Mouse (Mus musculus) midbrain, embryonic 13.5 days (tissue): Measurements from ENCODE around the gene Olfr678. TPM values are rescaled to one million over a fixed set of nuclear protein-coding genes. Genes with fewer than 3 reads are reported as not detected.
"Not testable (repeated sequence)": the region's sequence is repeated elsewhere in the genome, so short reads cannot be mapped to it uniquely, and the experiment has no call there.

Experiments used
- ATAC-seq: fragments of 200-750 bp; cut with Nextera tagmentation; 2 replicates; pipeline ENCODE4 v1.8.0; 2017; ENCODE audit warnings: mild to moderate bottlenecking, moderate TSS enrichment, moderate library complexity
- H3K27ac ChIP-seq: fragments of 300-500 bp; sonication (generic); 2 replicates; pipeline ENCODE4 v1.5.1; 2015; ENCODE audit warnings: inconsistent platforms, mild to moderate bottlenecking, moderate library complexity
- H3K27me3 ChIP-seq: fragments of 300-500 bp; sonication (generic); 2 replicates; pipeline ENCODE4 v1.6.1; 2015; ENCODE audit warnings: mild to moderate bottlenecking, inconsistent platforms
- H3K36me3 ChIP-seq: fragments of 300-500 bp; sonication (generic); 2 replicates; pipeline ENCODE4 v1.6.1; 2015; ENCODE audit warnings: mild to moderate bottlenecking, inconsistent platforms
- H3K4me1 ChIP-seq: fragments of 300-500 bp; sonication (generic); replicated peaks from 2 replicates; pipeline ENCODE4 v1.6.1; 2015; ENCODE audit warnings: inconsistent platforms
- H3K4me2 ChIP-seq: fragments of 300-500 bp; sonication (generic); replicated peaks from 2 replicates; pipeline ENCODE4 v1.6.1; 2015; ENCODE audit warnings: moderate library complexity, mild to moderate bottlenecking, inconsistent platforms
- H3K4me3 ChIP-seq: fragments of 300-500 bp; sonication (generic); replicated peaks from 2 replicates; pipeline ENCODE4 v1.5.1; 2015; ENCODE audit warnings: mild to moderate bottlenecking, inconsistent platforms
- H3K9ac ChIP-seq: fragments of 300-500 bp; sonication (generic); replicated peaks from 2 replicates; pipeline ENCODE4 v1.6.1; 2015; ENCODE audit warnings: mild to moderate bottlenecking, inconsistent platforms
- H3K9me3 ChIP-seq: fragments of 300-500 bp; sonication (generic); 2 replicates; pipeline ENCODE4 v1.6.1; 2016; ENCODE audit warnings: mild to moderate bottlenecking, inconsistent platforms
- WGBS: fragments of 180-500 bp; shearing (Covaris S2); methylation state at CpG from one replicate; pipeline ENCODE4 v1.1.7; 2015; 5-methylcytosine and 5-hydroxymethylcytosine counted together
- polyA plus RNA-seq: library from polyadenylated mRNA; unstranded; fragments of >200 nt; fragmentation: Nextera tagmentation; extraction: Ambion mirVana; gene quantifications from 2 replicates; pipeline ENCODE4 v1.2.1, GENCODE M21; 2015

The Olfr678 gene
- polyA plus RNA-seq, result not detected in 2 replicates

GRCm38 (mm10) chr7:105064175-105064574, at the start of gene Olfr678:
Olfr678 (plus strand) TSS chr7:105064475.
- Histone ChIP-seq H3K27me3 (no peaks in the 10 kb centered on the region), H3K4me1 (no peaks in the 10 kb centered on the region), H3K9ac (no peak within 1 kb of the TSS), H3K27ac (no peak within 1 kb of the TSS), H3K9me3 (no peaks in the 10 kb centered on the region), H3K4me2 (no peak within 1 kb of the TSS), H3K4me3 (no peak within 1 kb of the TSS), H3K36me3 (no peaks in the 10 kb centered on the region)
- ATAC-seq, result no peak
- WGBS, result 89% methylated on average over 1 of the region's 1 CpGs

GRCm38 (mm10) chr7:105022530-105022929, 41.7 kb upstream of the Olfr678 start:
- no peak overlapping the region for H3K4me3 ChIP-seq
- no peak overlapping the region for H3K9ac ChIP-seq
- WGBS, result 69% methylated on average over 1 of the region's 1 CpGs
- H3K36me3 ChIP-seq, result no peaks in the 10 kb centered on the region
- no peak for ATAC-seq
- no peaks in the 10 kb centered on the region for H3K9me3 ChIP-seq
- H3K27ac ChIP-seq, result no peak overlapping the region
- no peaks in the 10 kb centered on the region for H3K4me1 ChIP-seq
- no peak overlapping the region for H3K4me2 ChIP-seq
- no peaks in the 10 kb centered on the region for H3K27me3 ChIP-seq

- Histone ChIP-seq H3K4me2 (no peak within 1 kb of the TSS), H3K9me3 (no peaks in the 10 kb centered on the region), H3K27me3 (no peaks in the 10 kb centered on the region), H3K4me1 (no peaks in the 10 kb centered on the region), H3K4me3 (no peak within 1 kb of the TSS), H3K27ac (no peak within 1 kb of the TSS), H3K9ac (no peak within 1 kb of the TSS), H3K36me3 (no peaks in the 10 kb centered on the region)
- ATAC-seq, result no peak
- WGBS, result 68% methylated on average over 1 of the region's 1 CpGs
Observed at GRCm38 (mm10) chr7:105028360-105028759, 35.9 kb upstream of the Olfr678 start, which contains the start of gene Olfr675. Olfr675 (minus strand) TSS chr7:105028460.

DNA sequence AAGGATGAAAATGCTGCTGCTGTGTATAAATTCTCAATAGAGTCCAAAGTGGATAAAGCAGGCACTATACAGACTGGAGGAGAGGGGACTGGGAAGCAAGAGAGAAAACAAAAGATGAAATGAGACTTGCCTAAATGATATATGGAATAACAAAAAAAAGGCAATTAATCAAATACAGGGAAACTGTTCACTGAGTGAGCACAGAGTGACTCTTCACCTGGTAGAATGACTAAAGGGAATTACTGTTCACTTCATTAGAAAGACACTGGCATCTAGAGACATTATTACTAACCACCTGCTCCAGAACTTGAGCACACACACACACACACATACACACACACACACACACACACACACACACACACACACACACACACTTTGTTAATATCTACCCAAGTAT, 31.9 kb upstream of the Olfr678 start, which contains the start of gene Olfr676:
Gene Olfr676, plus strand, starts transcription at position 301 of the 400 bp plus-strand sequence.
- H3K4me2 ChIP-seq, result no peak within 1 kb of the TSS
- no peaks in the 10 kb centered on the region for H3K4me1 ChIP-seq
- no peak for ATAC-seq
- H3K36me3 ChIP-seq, result no peaks in the 10 kb centered on the region
- H3K9ac ChIP-seq, result no peak within 1 kb of the TSS
- H3K27me3 ChIP-seq, result no peaks in the 10 kb centered on the region
- H3K9me3 ChIP-seq, result no peaks in the 10 kb centered on the region
- no peak within 1 kb of the TSS for H3K4me3 ChIP-seq
- H3K27ac ChIP-seq, result no peak within 1 kb of the TSS

- H3K27ac ChIP-seq, H3K27me3 ChIP-seq, H3K9me3 ChIP-seq, H3K4me1 ChIP-seq, H3K4me3 ChIP-seq, ATAC-seq, H3K36me3 ChIP-seq, H3K9ac ChIP-seq, H3K4me2 ChIP-seq: not testable (repeated sequence)
- WGBS, result 60% methylated on average over 5 of the region's 5 CpGs
Observed at GRCm38 (mm10) chr7:105033836-105034235, 30.4 kb upstream of the Olfr678 start.

DNA sequence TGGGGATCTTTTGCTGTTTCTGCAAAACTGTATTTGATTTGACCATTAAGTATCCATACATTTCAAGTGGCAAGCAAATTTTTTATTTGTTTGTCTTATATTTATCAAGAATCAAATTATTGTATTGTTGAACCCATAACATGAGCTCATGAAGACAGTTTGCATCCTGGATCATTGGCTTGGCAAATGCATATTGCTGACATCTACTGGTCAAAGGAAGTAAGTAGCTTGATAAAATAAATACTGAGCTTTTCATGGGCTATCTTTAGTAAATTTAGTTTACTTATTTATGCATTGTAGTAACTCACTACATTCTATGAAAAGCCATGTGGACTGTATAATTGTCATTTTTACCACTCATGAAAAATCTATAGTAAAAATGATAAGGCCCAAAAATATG, 5.3 kb upstream of the Olfr678 start:
- H3K27ac ChIP-seq, result no peak overlapping the region
- ATAC-seq, result no peak
- H3K36me3 ChIP-seq, result no peaks in the 10 kb centered on the region
- no peaks in the 10 kb centered on the region for H3K27me3 ChIP-seq
- no peak overlapping the region for H3K4me3 ChIP-seq
- H3K9ac ChIP-seq, result no peak overlapping the region
- H3K4me1 ChIP-seq, result no peaks in the 10 kb centered on the region
- no peaks in the 10 kb centered on the region for H3K9me3 ChIP-seq
- no peak overlapping the region for H3K4me2 ChIP-seq

- H3K4me2 ChIP-seq, result no peak within 1 kb of the TSS
- no peak for ATAC-seq
- WGBS, result 62% methylated on average over 1 of the region's 1 CpGs
- H3K27ac ChIP-seq, result no peak within 1 kb of the TSS
- no peak within 1 kb of the TSS for H3K4me3 ChIP-seq
- H3K9me3 ChIP-seq, result no peaks in the 10 kb centered on the region
- H3K36me3 ChIP-seq, result no peaks in the 10 kb centered on the region
- no peaks in the 10 kb centered on the region for H3K27me3 ChIP-seq
- no peak within 1 kb of the TSS for H3K9ac ChIP-seq
- H3K4me1 ChIP-seq, result no peaks in the 10 kb centered on the region
Observed at GRCm38 (mm10) chr7:105080905-105081304, 16.6 kb downstream of the Olfr678 start, which contains the start of gene Olfr679. Olfr679 (plus strand) TSS chr7:105081205.

GRCm38 (mm10) chr7:105092717-105093116, 28.4 kb downstream of the Olfr678 start, which contains the start of gene Olfr680-ps1:
Olfr680-ps1 (minus strand) TSS chr7:105092817.
- ATAC-seq, result not testable (repeated sequence)

DNA sequence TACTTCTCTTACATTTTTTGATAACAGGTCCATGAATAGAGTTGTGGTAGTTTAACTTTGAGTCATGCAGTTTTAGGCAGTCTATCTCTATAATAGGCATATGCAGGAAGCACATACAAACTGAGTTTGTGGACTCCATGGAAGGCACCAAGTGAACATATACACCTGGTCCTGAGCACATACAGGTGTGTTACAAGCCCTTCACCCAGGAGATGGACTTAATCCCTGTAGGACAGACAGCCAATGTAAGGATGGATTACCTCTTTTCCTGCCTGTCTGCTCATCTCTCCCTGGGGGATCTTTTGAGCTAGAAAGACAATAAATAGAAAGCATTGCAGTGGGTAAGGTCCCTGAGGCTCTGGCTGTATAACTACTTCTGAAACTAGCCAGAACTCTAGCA, 52.3 kb downstream of the Olfr678 start, which contains the start of gene Olfr681:
Gene Olfr681, plus strand, starts transcription at position 301 of the 400 bp plus-strand sequence.
- Histone ChIP-seq H3K4me1 (no peaks in the 10 kb centered on the region), H3K9ac (no peak within 1 kb of the TSS), H3K27me3 (no peaks in the 10 kb centered on the region), H3K4me3 (no peak within 1 kb of the TSS), H3K4me2 (no peak within 1 kb of the TSS), H3K27ac (no peak within 1 kb of the TSS), H3K36me3 (no peaks in the 10 kb centered on the region), H3K9me3 (no peaks in the 10 kb centered on the region)
- no peak for ATAC-seq

More at GRCm38 (mm10) chr7:105092717-105093116, 28.4 kb downstream of the Olfr678 start, which contains the start of gene Olfr680-ps1:
- not testable (repeated sequence) for H3K4me3 ChIP-seq, H3K4me1 ChIP-seq, H3K27ac ChIP-seq, H3K9me3 ChIP-seq, H3K4me2 ChIP-seq, H3K36me3 ChIP-seq, H3K9ac ChIP-seq, H3K27me3 ChIP-seq

Other genes with a start within 250 kb of the Olfr678 start
- gene Usp17lb, start 221.9 kb upstream of the Olfr678 start, polyA plus RNA-seq, result not detected in 2 replicates
- not detected in 2 replicates for gene Usp17la, start 207.5 kb upstream of the Olfr678 start, polyA plus RNA-seq
- not detected in 2 replicates for gene Olfr665, start 186.4 kb upstream of the Olfr678 start, polyA plus RNA-seq
- gene Olfr666, start 168.5 kb upstream of the Olfr678 start, polyA plus RNA-seq, result not detected in 2 replicates
- not detected in 2 replicates for gene Olfr667, start 143.0 kb upstream of the Olfr678 start, polyA plus RNA-seq
- not detected in 2 replicates for gene Olfr668, start 136.4 kb upstream of the Olfr678 start, polyA plus RNA-seq
- gene Olfr669, start 130.2 kb upstream of the Olfr678 start, polyA plus RNA-seq, result not detected in 2 replicates
- not detected in 2 replicates for gene Olfr670, start 101.9 kb upstream of the Olfr678 start, polyA plus RNA-seq
- gene Olfr671, start 85.3 kb upstream of the Olfr678 start, polyA plus RNA-seq, result not detected in 2 replicates
- gene Olfr672, start 62.4 kb upstream of the Olfr678 start, polyA plus RNA-seq, result not detected in 2 replicates
- gene Olfr675, start 36.0 kb upstream of the Olfr678 start, polyA plus RNA-seq, result not detected in 2 replicates
- gene Olfr676, start 31.8 kb upstream of the Olfr678 start, polyA plus RNA-seq, result not detected in 2 replicates
- gene Olfr677, start 13.1 kb upstream of the Olfr678 start, polyA plus RNA-seq, result not detected in 2 replicates
- not detected in 2 replicates for gene Olfr679, start 16.7 kb downstream of the Olfr678 start, polyA plus RNA-seq
- not detected in 2 replicates for gene Olfr680-ps1, start 28.3 kb downstream of the Olfr678 start, polyA plus RNA-seq
- gene Olfr681, start 52.4 kb downstream of the Olfr678 start, polyA plus RNA-seq, result not detected in 2 replicates
- gene Olfr683, start 82.5 kb downstream of the Olfr678 start, polyA plus RNA-seq, result not detected in 2 replicates
- not detected in 2 replicates for gene Olfr684, start 99.2 kb downstream of the Olfr678 start, polyA plus RNA-seq
- not detected in 2 replicates for gene Olfr685, start 121.5 kb downstream of the Olfr678 start, polyA plus RNA-seq
- not detected in 2 replicates for gene Olfr686, start 143.0 kb downstream of the Olfr678 start, polyA plus RNA-seq
- not detected in 2 replicates for gene Olfr688, start 223.6 kb downstream of the Olfr678 start, polyA plus RNA-seq
- gene Olfr689, start 246.7 kb downstream of the Olfr678 start, polyA plus RNA-seq, result not detected in 2 replicates